Mouse (Mus musculus): ENCODE results near the gene Dpyd. TPM values are rescaled to one million over a fixed set of nuclear protein-coding genes. Genes with fewer than 3 reads are reported as not detected.

Dpyd gene
- polyA plus RNA-seq, 1 experiment from 2014 or later: 3.7 TPM

- Histone ChIP-seq H3K4me3 (ENCODE audit: low read length) (no peak overlapping the region), H3K27ac (ENCODE audit: low read length) (no peak overlapping the region), H3K9me3 (ENCODE audit: low read length) (no peaks in the 10 kb centered on the region), H3K4me1 (ENCODE audit: insufficient read depth, low read length) (no peaks in the 10 kb centered on the region), H3K27me3 (ENCODE audit: insufficient read depth, low read length) (no peaks in the 10 kb centered on the region), H3K9ac (replicated peaks; ENCODE audit: low read length) (no peak overlapping the region), H3K4me2 (replicated peaks; ENCODE audit: low read depth, low read length) (no peak overlapping the region), H3K36me3 (ENCODE audit: insufficient read depth, low read length) (no peaks in the 10 kb centered on the region)
- 68% methylated on average over 7 of the region's 7 CpGs for WGBS
- ATAC-seq (ENCODE audit: low FRiP score, low TSS enrichment): no peak
These were observed 502.8 kb downstream of the Dpyd start for GRCm38 (mm10) chr3:119064746-119065145.

- no peaks in the 10 kb centered on the region for H3K36me3 ChIP-seq (ENCODE audit: insufficient read depth, low read length)
- WGBS: 85% methylated on average over 9 of the region's 9 CpGs
- H3K4me1 ChIP-seq (ENCODE audit: insufficient read depth, low read length): no peaks in the 10 kb centered on the region
- no peak overlapping the region for H3K9ac ChIP-seq (replicated peaks; ENCODE audit: low read length)
- no peak overlapping the region for H3K27ac ChIP-seq (ENCODE audit: low read length)
- no peak overlapping the region for H3K4me2 ChIP-seq (replicated peaks; ENCODE audit: low read depth, low read length)
- H3K9me3 ChIP-seq (ENCODE audit: low read length): no peaks in the 10 kb centered on the region
- ATAC-seq (ENCODE audit: low FRiP score, low TSS enrichment): no peak
- H3K27me3 ChIP-seq (ENCODE audit: insufficient read depth, low read length): no peaks in the 10 kb centered on the region
- no peak overlapping the region for H3K4me3 ChIP-seq (ENCODE audit: low read length)
These were observed 505.3 kb downstream of the Dpyd start for GRCm38 (mm10) chr3:119067221-119067620.

GRCm38 (mm10) chr3:119086618-119087017 lies 524.7 kb downstream of the Dpyd start:
- Histone ChIP-seq H3K9ac (replicated peaks; ENCODE audit: low read length) (no peak overlapping the region), H3K4me2 (replicated peaks; ENCODE audit: low read depth, low read length) (no peak overlapping the region), H3K27ac (ENCODE audit: low read length) (no peak overlapping the region), H3K4me1 (ENCODE audit: insufficient read depth, low read length) (no peaks in the 10 kb centered on the region), H3K4me3 (ENCODE audit: low read length) (no peak overlapping the region), H3K36me3 (ENCODE audit: insufficient read depth, low read length) (no peaks in the 10 kb centered on the region), H3K9me3 (ENCODE audit: low read length) (no peaks in the 10 kb centered on the region), H3K27me3 (ENCODE audit: insufficient read depth, low read length) (no peaks in the 10 kb centered on the region)
- WGBS: 58% methylated on average over 1 of the region's 1 CpGs
- no peak for ATAC-seq (ENCODE audit: low FRiP score, low TSS enrichment)

- H3K4me2 ChIP-seq (replicated peaks; ENCODE audit: low read depth, low read length): no peak overlapping the region
- no peaks in the 10 kb centered on the region for H3K27me3 ChIP-seq (ENCODE audit: insufficient read depth, low read length)
- no peaks in the 10 kb centered on the region for H3K9me3 ChIP-seq (ENCODE audit: low read length)
- H3K27ac ChIP-seq (ENCODE audit: low read length): no peak overlapping the region
- no peak overlapping the region for H3K9ac ChIP-seq (replicated peaks; ENCODE audit: low read length)
- ATAC-seq (ENCODE audit: low FRiP score, low TSS enrichment): no peak
- 82% methylated on average over 5 of the region's 5 CpGs for WGBS
- no peak overlapping the region for H3K4me3 ChIP-seq (ENCODE audit: low read length)
- H3K4me1 ChIP-seq (ENCODE audit: insufficient read depth, low read length): no peaks in the 10 kb centered on the region
- H3K36me3 ChIP-seq (ENCODE audit: insufficient read depth, low read length): no peaks in the 10 kb centered on the region
These were observed 533.4 kb downstream of the Dpyd start for GRCm38 (mm10) chr3:119095223-119095886.

GRCm38 (mm10) chr3:119126003-119126402 lies 564.1 kb downstream of the Dpyd start:
- ATAC-seq (ENCODE audit: low FRiP score, low TSS enrichment): no peak
- no peaks in the 10 kb centered on the region for H3K36me3 ChIP-seq (ENCODE audit: insufficient read depth, low read length)
- no peaks in the 10 kb centered on the region for H3K27me3 ChIP-seq (ENCODE audit: insufficient read depth, low read length)
- no peak overlapping the region for H3K4me2 ChIP-seq (replicated peaks; ENCODE audit: low read depth, low read length)
- no peaks in the 10 kb centered on the region for H3K9me3 ChIP-seq (ENCODE audit: low read length)
- H3K4me1 ChIP-seq (ENCODE audit: insufficient read depth, low read length): no peaks in the 10 kb centered on the region
- no peak overlapping the region for H3K9ac ChIP-seq (replicated peaks; ENCODE audit: low read length)
- H3K4me3 ChIP-seq (ENCODE audit: low read length): no peak overlapping the region
- 69% methylated on average over 2 of the region's 2 CpGs for WGBS
- no peak overlapping the region for H3K27ac ChIP-seq (ENCODE audit: low read length)

- H3K4me3 ChIP-seq (ENCODE audit: low read length): no peak overlapping the region
- no peaks in the 10 kb centered on the region for H3K9me3 ChIP-seq (ENCODE audit: low read length)
- H3K9ac ChIP-seq (replicated peaks; ENCODE audit: low read length): no peak overlapping the region
- WGBS: 67% methylated on average over 1 of the region's 1 CpGs
- H3K4me2 ChIP-seq (replicated peaks; ENCODE audit: low read depth, low read length): no peak overlapping the region
- no peaks in the 10 kb centered on the region for H3K4me1 ChIP-seq (ENCODE audit: insufficient read depth, low read length)
- H3K36me3 ChIP-seq (ENCODE audit: insufficient read depth, low read length): no peaks in the 10 kb centered on the region
- H3K27ac ChIP-seq (ENCODE audit: low read length): no peak overlapping the region
- no peaks in the 10 kb centered on the region for H3K27me3 ChIP-seq (ENCODE audit: insufficient read depth, low read length)
- ATAC-seq (ENCODE audit: low FRiP score, low TSS enrichment): no peak
These were observed 566.1 kb downstream of the Dpyd start for GRCm38 (mm10) chr3:119128076-119128475.

GRCm38 (mm10) chr3:119143034-119143433 lies 581.1 kb downstream of the Dpyd start:
- Histone ChIP-seq H3K4me1 (ENCODE audit: insufficient read depth, low read length) (no peaks in the 10 kb centered on the region), H3K27me3 (ENCODE audit: insufficient read depth, low read length) (no peaks in the 10 kb centered on the region), H3K27ac (ENCODE audit: low read length) (no peak overlapping the region), H3K4me3 (ENCODE audit: low read length) (no peak overlapping the region), H3K9me3 (ENCODE audit: low read length) (peaks cover 6% of the 10 kb centered on the region; the same call in 1 of the 2 replicates), H3K9ac (replicated peaks; ENCODE audit: low read length) (no peak overlapping the region), H3K36me3 (ENCODE audit: insufficient read depth, low read length) (no peaks in the 10 kb centered on the region), H3K4me2 (replicated peaks; ENCODE audit: low read depth, low read length) (no peak overlapping the region)
- no peak for ATAC-seq (ENCODE audit: low FRiP score, low TSS enrichment)
- WGBS: 64% methylated on average over 5 of the region's 5 CpGs

GRCm38 (mm10) chr3:119144788-119145187 lies 582.9 kb downstream of the Dpyd start:
- Histone ChIP-seq H3K4me2 (replicated peaks; ENCODE audit: low read depth, low read length) (no peak overlapping the region), H3K27me3 (ENCODE audit: insufficient read depth, low read length) (no peaks in the 10 kb centered on the region), H3K27ac (ENCODE audit: low read length) (no peak overlapping the region), H3K9me3 (ENCODE audit: low read length) (peaks cover 6% of the 10 kb centered on the region; the same call in 1 of the 2 replicates), H3K4me1 (ENCODE audit: insufficient read depth, low read length) (no peaks in the 10 kb centered on the region), H3K9ac (replicated peaks; ENCODE audit: low read length) (no peak overlapping the region), H3K4me3 (ENCODE audit: low read length) (no peak overlapping the region), H3K36me3 (ENCODE audit: insufficient read depth, low read length) (no peaks in the 10 kb centered on the region)
- no peak for ATAC-seq (ENCODE audit: low FRiP score, low TSS enrichment)
- 90% methylated on average over 1 of the region's 1 CpGs for WGBS

- Histone ChIP-seq H3K9me3 (ENCODE audit: low read length) (no peaks in the 10 kb centered on the region), H3K27me3 (ENCODE audit: insufficient read depth, low read length) (no peaks in the 10 kb centered on the region), H3K36me3 (ENCODE audit: insufficient read depth, low read length) (no peaks in the 10 kb centered on the region), H3K27ac (ENCODE audit: low read length) (no peak overlapping the region), H3K9ac (replicated peaks; ENCODE audit: low read length) (no peak overlapping the region), H3K4me3 (ENCODE audit: low read length) (peak overlapping the region; percentile 15), H3K4me2 (replicated peaks; ENCODE audit: low read depth, low read length) (peak overlapping the region; percentile 38), H3K4me1 (ENCODE audit: insufficient read depth, low read length) (no peaks in the 10 kb centered on the region)
- WGBS: 29% methylated on average over 17 of the region's 17 CpGs
- ATAC-seq (ENCODE audit: low FRiP score, low TSS enrichment): peak; percentile 89
These were observed 592.9 kb downstream of the Dpyd start for GRCm38 (mm10) chr3:119154604-119155444.

- 92% methylated on average over 4 of the region's 4 CpGs for WGBS
- ATAC-seq (ENCODE audit: low FRiP score, low TSS enrichment): no peak
These were observed 596.7 kb downstream of the Dpyd start for GRCm38 (mm10) chr3:119158670-119159069.

More at GRCm38 (mm10) chr3:119158670-119159069, 596.7 kb downstream of the Dpyd start:
- H3K9me3 ChIP-seq (ENCODE audit: low read length): no peaks in the 10 kb centered on the region
- no peak overlapping the region for H3K27ac ChIP-seq (ENCODE audit: low read length)
- H3K4me1 ChIP-seq (ENCODE audit: insufficient read depth, low read length): no peaks in the 10 kb centered on the region
- H3K36me3 ChIP-seq (ENCODE audit: insufficient read depth, low read length): no peaks in the 10 kb centered on the region
- H3K27me3 ChIP-seq (ENCODE audit: insufficient read depth, low read length): no peaks in the 10 kb centered on the region
- H3K4me3 ChIP-seq (ENCODE audit: low read length): no peak overlapping the region
- no peak overlapping the region for H3K9ac ChIP-seq (replicated peaks; ENCODE audit: low read length)
- no peak overlapping the region for H3K4me2 ChIP-seq (replicated peaks; ENCODE audit: low read depth, low read length)

Data from kidney, embryonic 16.5 days (tissue).